Mouse (Mus musculus): ENCODE data around the gene Serpina3g. TPM values are rescaled to one million over a fixed set of nuclear protein-coding genes. Genes with fewer than 3 reads are reported as not detected.

Serpina3g gene
- polyA plus RNA-seq, 1 experiment = 14.4 TPM

DNA sequence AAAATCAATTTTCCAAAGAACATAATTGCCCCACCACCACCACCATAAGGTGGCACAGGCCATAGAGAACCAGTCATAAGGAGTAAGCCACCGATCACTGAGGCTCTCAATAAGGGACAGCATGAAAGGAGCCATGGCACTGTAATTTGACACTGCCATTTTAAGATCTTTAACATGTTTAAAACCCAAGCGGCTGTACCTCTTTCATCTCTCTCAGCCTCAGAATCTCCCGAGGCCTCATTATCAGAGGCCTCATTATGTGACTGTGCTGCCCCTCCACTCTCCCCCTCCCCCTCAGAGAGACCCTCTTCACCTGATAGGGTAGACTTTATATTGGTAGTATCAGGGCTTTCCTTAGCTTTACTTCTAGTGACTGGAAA lies 43.0 kb downstream of the Serpina3g start:
- H3K4me3 ChIP-seq (ENCODE audit: control insufficient read depth, low read depth, low read length) = no peak overlapping the region
- no peak for TF ChIP-seq CTCF (IDR thresholded peaks at IDR 0.05; ENCODE audit: control insufficient read depth, insufficient read depth, insufficient replicate concordance, low read depth, low read length)
- TF ChIP-seq POLR2A (IDR thresholded peaks at IDR 0.05; ENCODE audit: control insufficient read depth, low read depth, low read length) = no peak
- H3K4me1 ChIP-seq (ENCODE audit: control insufficient read depth, insufficient read depth, low read length) = no peaks in the 10 kb centered on the region

DNA sequence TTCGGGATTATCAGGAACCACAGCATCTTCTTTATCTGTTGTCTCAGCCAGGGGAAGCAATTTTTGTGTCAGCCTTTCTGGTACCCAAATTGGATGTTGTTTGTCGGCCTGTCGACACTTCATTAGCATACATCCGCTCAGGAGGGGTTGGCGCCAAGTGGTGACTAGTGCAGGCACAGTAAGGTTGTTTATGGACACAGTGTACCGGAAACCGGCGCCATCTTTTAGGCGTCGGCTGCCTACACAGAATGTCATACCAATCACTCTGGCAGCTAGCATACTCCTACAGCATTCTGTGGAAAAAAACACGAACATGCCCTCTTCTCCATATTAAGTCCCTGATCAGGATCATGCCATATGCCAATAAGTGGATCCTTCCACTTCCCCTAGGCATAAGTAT lies 47.3 kb downstream of the Serpina3g start:
- Histone ChIP-seq H3K4me3 (ENCODE audit: control insufficient read depth, low read depth, low read length) (no peak overlapping the region), H3K27ac (ENCODE audit: control insufficient read depth, insufficient read depth, low read depth, low read length) (no peak overlapping the region), H3K27me3 (ENCODE audit: control insufficient read depth, insufficient read depth, low read length) (no peaks in the 10 kb centered on the region), H3K36me3 (ENCODE audit: control insufficient read depth, insufficient read depth, low read length) (no peaks in the 10 kb centered on the region), H3K4me1 (ENCODE audit: control insufficient read depth, insufficient read depth, low read length) (no peaks in the 10 kb centered on the region)
- TF ChIP-seq CTCF (IDR thresholded peaks at IDR 0.05; ENCODE audit: control insufficient read depth, insufficient read depth, insufficient replicate concordance, low read depth, low read length) (no peak), POLR2A (IDR thresholded peaks at IDR 0.05; ENCODE audit: control insufficient read depth, low read depth, low read length) (no peak)

More for the DNA sequence above, 43.0 kb downstream of the Serpina3g start:
- Histone ChIP-seq H3K27ac (ENCODE audit: control insufficient read depth, insufficient read depth, low read depth, low read length) (no peak overlapping the region), H3K36me3 (ENCODE audit: control insufficient read depth, insufficient read depth, low read length) (no peaks in the 10 kb centered on the region), H3K27me3 (ENCODE audit: control insufficient read depth, insufficient read depth, low read length) (no peaks in the 10 kb centered on the region)

DNA sequence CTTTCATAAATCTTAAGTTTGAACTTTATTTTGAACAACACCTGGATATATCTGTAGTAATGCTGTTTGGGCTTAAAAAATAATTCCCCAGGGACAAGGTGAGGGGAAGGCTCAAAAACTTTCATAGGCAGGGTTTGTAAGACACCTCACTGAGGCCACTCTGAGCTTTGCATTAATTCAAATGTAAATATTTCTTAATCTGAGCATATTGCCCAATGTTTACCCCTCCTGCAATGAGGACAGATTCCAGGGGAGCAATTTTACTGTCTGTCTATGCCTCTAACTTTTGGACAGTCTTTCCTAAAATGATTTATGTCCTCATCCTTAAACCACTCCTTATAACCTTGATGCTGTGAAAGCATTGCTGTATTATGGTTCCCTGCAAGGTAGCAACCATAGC lies 52.3 kb downstream of the Serpina3g start:
- no peaks in the 10 kb centered on the region for H3K27me3 ChIP-seq (ENCODE audit: control insufficient read depth, insufficient read depth, low read length)
- TF ChIP-seq POLR2A (IDR thresholded peaks at IDR 0.05; ENCODE audit: control insufficient read depth, low read depth, low read length) (no peak), CTCF (IDR thresholded peaks at IDR 0.05; ENCODE audit: control insufficient read depth, insufficient read depth, insufficient replicate concordance, low read depth, low read length) (no peak)
- H3K4me3 ChIP-seq (ENCODE audit: control insufficient read depth, low read depth, low read length) = no peak overlapping the region
- H3K27ac ChIP-seq (ENCODE audit: control insufficient read depth, insufficient read depth, low read depth, low read length) = no peak overlapping the region
- H3K36me3 ChIP-seq (ENCODE audit: control insufficient read depth, insufficient read depth, low read length) = no peaks in the 10 kb centered on the region
- no peaks in the 10 kb centered on the region for H3K4me1 ChIP-seq (ENCODE audit: control insufficient read depth, insufficient read depth, low read length)

DNA sequence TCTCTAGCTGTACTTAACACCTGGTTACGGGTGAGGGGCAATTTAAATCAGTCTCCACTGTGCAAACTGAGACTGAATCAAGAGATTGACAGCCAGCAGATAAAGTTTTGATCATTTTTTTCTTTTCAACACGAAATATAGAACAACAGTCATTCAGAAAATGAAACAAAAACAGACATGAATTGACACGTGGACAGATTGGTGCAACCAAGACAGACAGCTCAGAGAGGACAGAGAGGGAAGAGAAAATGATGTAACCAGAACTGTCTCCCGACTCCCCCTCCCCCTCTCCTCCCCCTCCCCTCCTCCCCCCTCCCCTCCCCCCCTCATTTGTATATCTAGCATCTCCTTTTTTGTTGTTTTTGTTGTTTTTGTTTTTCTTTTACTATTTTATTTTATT lies 53.8 kb downstream of the Serpina3g start:
- H3K4me3 ChIP-seq (ENCODE audit: control insufficient read depth, low read depth, low read length) = no peak overlapping the region
- H3K4me1 ChIP-seq (ENCODE audit: control insufficient read depth, insufficient read depth, low read length) = no peaks in the 10 kb centered on the region
- H3K27ac ChIP-seq (ENCODE audit: control insufficient read depth, insufficient read depth, low read depth, low read length) = no peak overlapping the region
- TF ChIP-seq POLR2A (IDR thresholded peaks at IDR 0.05; ENCODE audit: control insufficient read depth, low read depth, low read length) (no peak), CTCF (IDR thresholded peaks at IDR 0.05; ENCODE audit: control insufficient read depth, insufficient read depth, insufficient replicate concordance, low read depth, low read length) (no peak)
- H3K27me3 ChIP-seq (ENCODE audit: control insufficient read depth, insufficient read depth, low read length) = no peaks in the 10 kb centered on the region
- no peaks in the 10 kb centered on the region for H3K36me3 ChIP-seq (ENCODE audit: control insufficient read depth, insufficient read depth, low read length)

Other genes with a start within 250 kb of the Serpina3g start
- not detected in 2 replicates for gene Serpina11, start 246.3 kb upstream of the Serpina3g start, polyA plus RNA-seq (2012; rRNA removed)
- 0.91 and 1.0 TPM in 2 replicates for gene Serpina9, start 222.5 kb upstream of the Serpina3g start, polyA plus RNA-seq (2012; rRNA removed)
- not detected in 2 replicates for gene Serpina12, start 191.8 kb upstream of the Serpina3g start, polyA plus RNA-seq (2012; rRNA removed)
- gene Serpina5, start 135.1 kb upstream of the Serpina3g start, polyA plus RNA-seq (2012; rRNA removed) = 29.7 and 50.2 TPM in 2 replicates
- 12.3 and 25.2 TPM in 2 replicates for gene Serpina3a, start 123.5 kb upstream of the Serpina3g start, polyA plus RNA-seq (2012; rRNA removed)
- gene Serpina3b, start 108.2 kb upstream of the Serpina3g start, polyA plus RNA-seq (2012; rRNA removed) = 0.76 and 1.4 TPM in 2 replicates
- 3.3 and 5.6 TPM in 2 replicates for gene Serpina3c, start 82.4 kb upstream of the Serpina3g start, polyA plus RNA-seq (2012; rRNA removed)
- gene Serpina3f, start 21.7 kb upstream of the Serpina3g start, polyA plus RNA-seq (2012; rRNA removed) = 0.05 TPM in 1 of 2 replicates, not detected in the other
- 0.06 and 0.57 TPM in 2 replicates for gene Serpina3i, start 26.9 kb downstream of the Serpina3g start, polyA plus RNA-seq (2012; rRNA removed)
- not detected in 2 replicates for gene Serpina3j, start 78.3 kb downstream of the Serpina3g start, polyA plus RNA-seq (2012; rRNA removed)
- 0.13 and 0.17 TPM in 2 replicates for gene Serpina3k, start 102.2 kb downstream of the Serpina3g start, polyA plus RNA-seq (2012; rRNA removed)
- not detected in 2 replicates for gene Serpina3m, start 102.2 kb downstream of the Serpina3g start, polyA plus RNA-seq (2012; rRNA removed)
- 4.4 and 8.8 TPM in 2 replicates for gene Serpina3n, start 170.5 kb downstream of the Serpina3g start, polyA plus RNA-seq (2012; rRNA removed)
- gene Gsc, start 237.1 kb downstream of the Serpina3g start, polyA plus RNA-seq (2012; rRNA removed) = 2.0 and 2.2 TPM in 2 replicates

Measured in testis, adult 2 months (tissue).